Mouse (Mus musculus) CD4-positive, CD25-positive, alpha-beta regulatory T cell (primary cell): ENCODE data around the gene Trim54. TPM values are rescaled to one million over a fixed set of nuclear protein-coding genes. Genes with fewer than 3 reads are reported as not detected.

Source experiments
- polyA plus RNA-seq: library from polyadenylated mRNA; unstranded; fragments of 100-300 nt; shearing (Covaris generic); gene quantifications from one replicate; pipeline ENCODE4 v1.2.1, GENCODE M21; 2017

Trim54 gene
- not detected for polyA plus RNA-seq

DNA sequence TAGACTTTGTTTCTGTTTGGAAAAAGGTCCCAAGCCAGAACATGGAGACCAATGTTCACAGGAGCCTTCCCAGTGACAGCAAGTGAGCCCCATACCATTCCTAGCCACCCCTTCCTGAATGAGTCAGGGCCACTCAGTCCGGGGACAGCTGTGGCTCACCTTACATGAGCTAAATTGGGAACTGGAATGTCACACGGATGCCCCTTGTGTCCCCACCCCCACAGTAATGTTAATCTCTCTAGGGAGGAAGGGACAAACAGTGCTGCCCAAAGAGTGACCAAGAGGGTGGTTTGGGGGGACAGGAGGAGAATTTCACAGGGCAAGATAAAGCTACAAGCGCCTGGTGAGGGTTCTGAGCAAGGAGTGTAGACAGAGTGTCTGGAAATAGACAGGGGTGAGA is at the start of gene Trim54:
Gene Trim54, plus strand, starts transcription at position 359 of the 400 bp plus-strand sequence.

DNA sequence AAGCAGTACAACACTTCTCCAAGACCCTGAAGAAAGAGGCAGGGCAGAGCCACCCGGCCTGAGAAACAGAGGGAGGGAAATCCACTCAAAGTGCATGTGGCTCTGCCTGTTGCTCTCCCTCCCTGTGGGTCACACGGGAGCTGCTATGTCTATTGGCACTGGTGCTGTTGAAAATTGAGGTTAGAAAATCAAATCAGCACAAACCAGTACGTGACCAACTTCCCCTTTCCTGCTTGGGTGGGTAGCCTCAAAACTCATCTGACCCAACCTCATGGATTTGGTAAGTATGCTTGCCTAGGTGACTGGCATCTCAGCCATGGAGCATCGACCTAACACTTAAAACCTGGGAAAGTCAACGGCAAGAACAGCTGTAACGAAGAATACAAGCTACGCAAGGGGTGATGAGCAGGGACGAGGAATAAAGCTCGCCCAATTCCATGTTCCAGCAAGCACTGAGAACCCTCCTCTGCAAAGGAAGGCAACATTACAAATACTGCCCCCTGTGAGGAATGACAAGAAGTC is 10.6 kb upstream of the Trim54 start, which contains the start of gene Dnajc5g:
Gene Dnajc5g, plus strand, starts transcription at position 472 of the 522 bp plus-strand sequence.

DNA sequence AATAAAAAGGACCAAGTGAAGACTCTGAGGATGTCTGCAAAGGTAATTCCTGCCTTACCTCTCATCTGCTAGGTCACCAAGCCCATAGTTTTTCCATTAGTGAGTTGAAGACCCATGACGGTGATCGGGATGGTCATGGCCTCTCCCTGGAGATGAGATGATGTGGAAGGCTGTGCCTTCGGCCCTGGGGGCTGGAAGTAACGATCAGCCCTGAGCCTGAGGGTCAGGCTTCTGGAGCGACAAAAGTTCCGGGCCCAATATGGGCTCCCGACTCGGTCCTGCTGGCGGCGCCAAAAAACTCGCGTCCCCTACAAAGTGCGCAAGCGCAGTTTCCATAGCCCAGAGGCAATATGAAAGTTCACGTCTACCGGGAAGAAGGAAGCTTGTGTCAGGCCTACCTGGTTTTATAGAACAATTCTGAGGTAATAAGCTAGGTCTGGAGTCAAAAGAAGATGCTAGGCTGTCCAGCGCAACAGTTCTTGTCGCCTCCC is 8.5 kb upstream of the Trim54 start, which contains the start of gene Slc30a3:
Gene Slc30a3, minus strand, starts transcription at position 238 of the 491 bp plus-strand sequence.

DNA sequence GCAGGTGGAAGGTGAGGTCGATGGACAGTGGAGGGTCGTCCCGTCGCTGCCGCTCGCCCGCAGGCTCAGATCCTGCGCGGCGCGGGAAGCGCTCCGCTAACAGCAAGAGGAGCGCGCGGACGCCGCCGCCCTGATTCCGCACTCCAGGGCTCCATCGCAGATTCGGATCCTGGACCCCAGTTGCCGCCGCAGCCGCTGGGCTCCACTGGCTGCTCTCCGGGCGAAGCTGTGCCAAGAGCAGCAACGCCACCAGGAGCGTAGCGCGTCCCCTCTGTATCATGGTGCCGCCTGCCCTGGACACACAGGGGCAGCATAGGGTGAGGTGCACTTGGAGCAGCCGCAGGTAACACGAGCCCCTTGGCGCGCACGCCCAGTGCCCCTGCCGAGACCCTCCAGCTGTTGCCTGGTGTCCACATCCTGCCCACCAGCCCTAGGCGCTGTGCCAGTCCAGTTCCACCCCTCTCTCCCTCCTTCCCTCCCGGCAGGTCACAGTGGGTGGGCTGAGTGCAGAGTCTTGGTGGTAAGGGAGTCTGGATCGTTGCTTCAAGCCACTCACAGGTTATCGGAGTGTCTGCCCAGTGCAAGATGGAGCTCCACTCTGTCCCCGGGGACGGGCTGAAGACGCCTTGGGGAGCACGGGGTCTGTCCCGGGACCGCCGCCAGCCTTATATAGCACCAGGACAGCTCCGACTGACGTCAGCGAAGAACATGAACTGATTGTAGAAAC is 21.9 kb downstream of the Trim54 start, which contains the start of gene Ucn:
Gene Ucn, minus strand, starts transcription at position 589 of the 727 bp plus-strand sequence.

DNA sequence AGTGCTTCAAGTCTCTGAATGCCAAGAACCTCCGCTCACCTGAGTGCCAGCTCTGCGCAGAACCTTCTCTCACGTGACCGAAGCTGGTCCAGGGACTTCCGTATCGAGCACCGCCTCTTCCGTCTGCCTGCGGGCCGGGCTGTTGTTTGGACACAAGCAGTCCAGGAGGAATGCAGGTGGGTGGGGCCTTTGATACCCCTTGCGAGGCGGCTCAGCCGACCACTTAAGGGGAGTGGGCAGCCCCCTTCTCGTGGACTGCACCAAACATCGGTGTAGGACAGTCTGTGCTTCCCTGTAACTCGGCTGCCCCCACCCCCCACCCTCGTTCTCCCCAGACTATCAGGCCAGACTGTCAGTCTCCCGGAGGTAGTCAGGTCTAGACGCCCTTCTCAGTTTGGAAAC is 37.6 kb downstream of the Trim54 start, which contains the start of gene Mpv17:
Gene Mpv17, minus strand, starts transcription at position 100 of the 402 bp plus-strand sequence.

DNA sequence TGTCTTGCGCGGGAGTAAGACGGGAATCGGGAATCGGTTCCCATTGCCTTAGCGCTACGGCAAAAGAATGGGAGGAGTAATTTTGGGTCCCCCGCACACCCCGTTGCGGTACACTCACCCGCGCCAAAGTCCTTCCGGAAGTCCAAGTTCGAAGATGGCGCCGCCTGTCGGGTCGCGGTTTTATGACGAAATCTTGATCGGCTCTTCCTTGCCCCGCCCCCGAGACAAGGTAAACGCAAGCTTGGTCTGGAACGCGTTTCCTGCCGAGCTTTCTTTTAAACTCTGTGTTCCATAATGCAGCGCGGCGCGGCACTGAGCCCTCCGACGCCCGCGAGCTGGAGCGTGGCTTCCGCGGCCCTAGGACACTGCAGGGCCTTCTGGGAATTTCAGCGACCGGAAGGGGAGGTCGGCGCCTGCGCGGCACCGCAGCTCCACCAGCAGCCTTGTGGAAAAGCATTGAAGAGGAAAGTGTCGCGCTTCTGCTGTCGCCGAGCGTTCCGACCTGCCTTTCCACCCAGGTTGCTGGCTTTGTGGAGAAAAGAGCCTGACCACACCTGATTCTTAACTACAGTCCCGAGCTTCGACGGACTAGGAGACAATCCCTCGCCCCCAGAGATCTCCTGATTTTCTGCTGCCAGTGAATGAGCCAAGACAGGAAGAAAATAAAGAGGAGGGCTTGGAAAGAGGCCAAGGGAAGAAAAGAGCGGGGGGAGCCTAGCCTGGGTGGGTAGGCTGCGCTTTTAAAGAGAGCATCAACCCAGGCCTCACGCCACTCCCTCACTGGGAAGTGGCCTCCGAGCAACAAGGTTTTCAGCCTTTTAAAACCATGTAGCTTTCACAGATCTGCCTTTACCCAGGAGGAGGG is 63.5 kb downstream of the Trim54 start, which contains the start of the genes Gm29609 and Gtf3c2:
Gene Gm29609, minus strand, starts transcription at position 146 of the 865 bp plus-strand sequence.
Gene Gtf3c2, minus strand, starts transcription at position 379 of the 865 bp plus-strand sequence.

Other genes with a start within 250 kb of the Trim54 start
- 70.6 TPM for gene Tmem214, start 248.7 kb upstream of the Trim54 start, polyA plus RNA-seq
- gene Agbl5, start 228.0 kb upstream of the Trim54 start, polyA plus RNA-seq: 14.9 TPM
- 278 TPM for gene Ost4, start 208.9 kb upstream of the Trim54 start, polyA plus RNA-seq
- 5.5 TPM for gene Emilin1, start 203.3 kb upstream of the Trim54 start, polyA plus RNA-seq
- 29.3 TPM for gene Khk, start 195.3 kb upstream of the Trim54 start, polyA plus RNA-seq
- 0.20 TPM for gene Cgref1, start 171.1 kb upstream of the Trim54 start, polyA plus RNA-seq
- 194 TPM for gene Preb, start 156.4 kb upstream of the Trim54 start, polyA plus RNA-seq
- gene Tcf23, start 148.1 kb upstream of the Trim54 start, polyA plus RNA-seq: not detected
- gene Atraid, start 68.4 kb upstream of the Trim54 start, polyA plus RNA-seq: 96.1 TPM
- 8.9 TPM for gene Slc5a6, start 67.8 kb upstream of the Trim54 start, polyA plus RNA-seq
- gene Cad, start 61.9 kb upstream of the Trim54 start, polyA plus RNA-seq: 29.4 TPM
- not detected for gene Dnajc5g, start 10.4 kb upstream of the Trim54 start, polyA plus RNA-seq
- gene Slc30a3, start 8.5 kb upstream of the Trim54 start, polyA plus RNA-seq: not detected
- gene Ucn, start 22.1 kb downstream of the Trim54 start, polyA plus RNA-seq: not detected
- gene Mpv17, start 37.5 kb downstream of the Trim54 start, polyA plus RNA-seq: 39.5 TPM
- 2.0 TPM for gene Gm29609, start 63.2 kb downstream of the Trim54 start, polyA plus RNA-seq
- 90.6 TPM for gene Gtf3c2, start 63.4 kb downstream of the Trim54 start, polyA plus RNA-seq
- 125 TPM for gene Snx17, start 76.5 kb downstream of the Trim54 start, polyA plus RNA-seq
- gene Eif2b4, start 76.7 kb downstream of the Trim54 start, polyA plus RNA-seq: 85.0 TPM
- 25.6 TPM for gene Zfp513, start 85.6 kb downstream of the Trim54 start, polyA plus RNA-seq
- gene Ppm1g, start 104.0 kb downstream of the Trim54 start, polyA plus RNA-seq: 139 TPM
- 182 TPM for gene Nrbp1, start 124.2 kb downstream of the Trim54 start, polyA plus RNA-seq
- 1.2 TPM for gene Gm9970, start 124.5 kb downstream of the Trim54 start, polyA plus RNA-seq
- gene Krtcap3, start 135.0 kb downstream of the Trim54 start, polyA plus RNA-seq: 74.3 TPM
- 10.3 TPM for gene Ift172, start 174.4 kb downstream of the Trim54 start, polyA plus RNA-seq
- gene Fndc4, start 179.4 kb downstream of the Trim54 start, polyA plus RNA-seq: 0.35 TPM
- gene Gckr, start 180.7 kb downstream of the Trim54 start, polyA plus RNA-seq: 0.38 TPM